Mouse (Mus musculus) gonadal fat pad, adult 2 months (tissue): ENCODE data around the gene Rsad1. TPM values are rescaled to one million over a fixed set of nuclear protein-coding genes. Genes with fewer than 3 reads are reported as not detected.

ENCODE experiments used
- DNase-seq: peaks from one replicate; pipeline ENCODE4 v3.0.0-alpha.2; 2012; ENCODE audit warnings: low read depth
- polyA plus RNA-seq: library from polyadenylated mRNA; depleted of rRNA; stranded (reverse); fragments of >200 nt; gene quantifications from 2 replicates; pipeline ENCODE4 v1.2.3, GENCODE M21; 2012; rRNA removed

Gene Rsad1
- polyA plus RNA-seq, 1 experiment, result 8.9 TPM

DNA sequence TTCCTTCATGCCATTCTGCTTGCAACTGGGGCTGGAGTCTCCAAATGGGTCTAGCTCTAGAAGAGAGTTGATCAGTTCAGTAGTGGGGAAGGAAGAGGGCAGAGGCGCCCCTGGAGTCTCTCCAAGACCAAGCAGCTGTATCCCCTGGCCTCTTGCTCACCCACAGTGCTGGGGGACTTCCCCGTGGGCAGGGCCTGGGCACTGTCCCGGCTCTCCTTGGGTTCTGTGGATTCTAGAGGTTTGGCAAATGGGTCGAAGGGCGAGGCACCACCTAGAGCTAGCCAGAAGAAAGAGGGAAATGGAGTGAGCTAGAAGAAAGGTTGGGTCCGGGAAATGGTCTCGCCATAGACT, 57.3 kb downstream of the Rsad1 start:
- DNase-seq, result no peak

DNA sequence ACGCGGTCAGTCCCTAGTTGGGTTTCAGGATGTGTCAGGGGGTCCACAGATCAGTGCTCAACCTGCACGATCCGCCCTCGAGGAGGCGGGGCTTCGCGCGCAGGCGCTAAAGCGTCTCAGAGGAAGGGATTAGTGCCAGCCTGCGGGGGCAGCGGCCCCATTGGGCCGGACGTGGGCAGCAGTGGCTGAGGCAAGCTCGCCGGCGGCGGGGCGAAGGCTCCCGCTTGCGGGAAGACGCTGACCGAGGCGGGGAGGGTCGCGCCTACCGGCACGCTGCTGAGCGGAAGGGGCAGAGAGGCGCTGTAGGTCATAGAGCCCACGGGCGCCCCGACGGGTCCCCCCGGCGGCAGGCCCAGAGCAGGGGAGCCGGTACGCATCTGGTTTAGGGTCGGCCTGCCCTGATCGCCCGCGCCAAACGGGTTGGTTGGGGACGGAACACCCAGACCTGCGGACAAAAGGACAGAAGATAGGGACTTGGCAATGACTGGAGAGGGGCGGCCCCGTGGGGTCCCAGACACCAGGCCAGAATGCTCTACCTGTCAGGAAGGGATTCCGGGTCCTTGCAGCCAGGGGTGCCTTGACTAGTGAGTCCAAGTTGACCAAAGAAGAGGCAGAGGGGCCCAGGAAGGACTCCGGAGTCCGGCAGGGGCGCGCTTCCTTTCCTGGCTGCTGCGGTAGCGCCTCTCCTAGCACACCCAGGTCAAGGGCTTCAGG, 57.9 kb downstream of the Rsad1 start:
- no peak for DNase-seq

Other genes starting within 250 kb of the Rsad1 start
- gene Luc7l3, start 227.3 kb downstream of the Rsad1 start, polyA plus RNA-seq, result 16.5 and 17.1 TPM in 2 replicates
- 132 and 151 TPM in 2 replicates for gene Ankrd40, start 221.3 kb downstream of the Rsad1 start, polyA plus RNA-seq
- gene Abcc3, start 156.3 kb downstream of the Rsad1 start, polyA plus RNA-seq, result 48.4 and 72.9 TPM in 2 replicates
- gene Cacna1g, start 75.1 kb downstream of the Rsad1 start, polyA plus RNA-seq, result 12.6 and 15.6 TPM in 2 replicates
- 4.4 and 7.0 TPM in 2 replicates for gene Spata20, start 63.1 kb downstream of the Rsad1 start, polyA plus RNA-seq
- gene Epn3, start 49.3 kb downstream of the Rsad1 start, polyA plus RNA-seq, result 15.0 and 16.5 TPM in 2 replicates
- gene Mycbpap, start 27.5 kb downstream of the Rsad1 start, polyA plus RNA-seq, result 6.4 and 6.7 TPM in 2 replicates
- 1.6 and 4.7 TPM in 2 replicates for gene Chad, start 15.8 kb upstream of the Rsad1 start, polyA plus RNA-seq
- 17.7 and 19.6 TPM in 2 replicates for gene Acsf2, start 52.6 kb upstream of the Rsad1 start, polyA plus RNA-seq
- gene Lrrc59, start 80.5 kb upstream of the Rsad1 start, polyA plus RNA-seq, result 91.7 and 108 TPM in 2 replicates
- gene Mrpl27, start 104.5 kb upstream of the Rsad1 start, polyA plus RNA-seq, result 58.3 and 73.0 TPM in 2 replicates
- 0.28 and 0.66 TPM in 2 replicates for gene Eme1, start 104.7 kb upstream of the Rsad1 start, polyA plus RNA-seq
- 24.0 and 26.6 TPM in 2 replicates for gene Xylt2, start 128.3 kb upstream of the Rsad1 start, polyA plus RNA-seq
- gene Gm11541, start 155.2 kb upstream of the Rsad1 start, polyA plus RNA-seq, result 0.06 TPM in 1 of 2 replicates, not detected in the other
- 0.13 and 0.19 TPM in 2 replicates for gene Cdc34b, start 192.5 kb upstream of the Rsad1 start, polyA plus RNA-seq
- not detected in 2 replicates for gene Tmem92, start 233.4 kb upstream of the Rsad1 start, polyA plus RNA-seq